Mouse (Mus musculus): ENCODE measurements around the gene 1700012B07Rik. TPM values are rescaled to one million over a fixed set of nuclear protein-coding genes. Genes with fewer than 3 reads are reported as not detected.

1700012B07Rik gene
- polyA plus RNA-seq (2012), result not detected in 2 replicates

- TF ChIP-seq GATA1 (IDR thresholded peaks at IDR 0.05; ENCODE audit: low read length), result no peak
Measured at GRCm38 (mm10) chr11:109827946-109828345, at the start of gene 1700012B07Rik. Gene 1700012B07Rik, minus strand, starts transcription at chr11:109828046.

DNA sequence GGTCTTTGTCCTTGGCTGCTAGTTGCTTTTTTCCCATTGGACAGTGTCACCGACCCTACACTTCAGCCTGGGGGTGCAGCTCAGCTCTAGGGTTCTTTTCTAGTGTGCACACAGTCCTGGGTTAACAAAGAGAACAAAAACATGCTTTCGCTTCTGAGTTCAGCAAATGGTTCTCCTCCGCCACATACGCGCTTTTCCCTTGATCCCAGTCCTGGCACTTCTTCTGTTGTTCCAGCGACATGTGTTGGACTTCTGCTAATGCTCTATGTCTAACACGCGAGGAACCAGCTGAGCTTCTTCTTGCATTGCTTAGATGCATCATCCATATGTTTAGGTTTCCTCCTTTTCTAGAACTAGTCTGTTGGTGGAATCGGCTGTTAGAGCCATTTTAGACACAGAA, 48.9 kb upstream of the 1700012B07Rik start:
- TF ChIP-seq GATA1 (IDR thresholded peaks at IDR 0.05; ENCODE audit: low read length), result no peak

GRCm38 (mm10) chr11:109875834-109876233, 48.0 kb upstream of the 1700012B07Rik start:
- TF ChIP-seq GATA1 (IDR thresholded peaks at IDR 0.05; ENCODE audit: low read length), result no peak

- no peak for TF ChIP-seq GATA1 (IDR thresholded peaks at IDR 0.05; ENCODE audit: low read length)
Measured at GRCm38 (mm10) chr11:109875525-109875802, 47.6 kb upstream of the 1700012B07Rik start.

DNA sequence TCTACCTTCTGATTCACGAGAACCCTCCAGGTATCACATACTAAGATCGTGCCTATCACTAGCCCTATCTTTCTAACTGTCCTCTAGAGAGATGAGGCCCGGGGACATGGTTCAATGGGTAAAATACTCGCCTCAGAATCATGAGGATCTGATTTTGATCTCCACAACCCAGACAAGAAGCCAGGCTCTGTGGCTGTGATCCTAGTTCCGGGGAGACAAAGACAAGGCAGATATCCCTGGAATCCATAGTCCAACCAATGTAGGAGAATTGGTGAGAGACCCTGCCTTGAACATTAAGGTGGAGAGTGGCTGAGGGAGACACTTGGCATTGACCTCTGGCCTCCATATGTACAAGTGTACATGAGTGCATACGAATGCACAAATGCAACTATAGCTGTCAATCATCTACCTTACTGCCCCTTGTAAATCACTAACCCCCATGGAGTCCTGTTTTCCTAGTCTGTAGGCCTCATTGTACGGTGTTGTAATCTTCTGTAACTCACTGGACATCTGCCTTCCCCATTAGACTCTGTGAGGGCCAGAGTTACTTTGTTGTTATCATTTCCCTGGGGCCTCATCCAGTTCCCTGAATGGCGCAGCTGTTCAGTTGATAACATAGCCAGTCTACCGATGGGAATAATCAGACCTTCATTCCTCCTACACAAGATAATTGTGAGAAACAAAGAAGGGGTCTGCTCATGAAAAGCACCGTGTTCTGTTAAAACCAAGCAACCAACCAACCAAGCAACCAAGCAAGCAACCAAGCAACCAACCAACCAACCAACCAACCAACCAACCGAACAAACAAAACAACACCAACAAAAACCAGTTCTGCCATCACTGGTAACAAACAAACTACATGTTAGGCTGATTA, 47.0 kb upstream of the 1700012B07Rik start:
- no peak for TF ChIP-seq GATA1 (IDR thresholded peaks at IDR 0.05; ENCODE audit: low read length)

- TF ChIP-seq GATA1 (IDR thresholded peaks at IDR 0.05; ENCODE audit: low read length), result no peak
Measured at GRCm38 (mm10) chr11:109873852-109874610, 46.2 kb upstream of the 1700012B07Rik start.

DNA sequence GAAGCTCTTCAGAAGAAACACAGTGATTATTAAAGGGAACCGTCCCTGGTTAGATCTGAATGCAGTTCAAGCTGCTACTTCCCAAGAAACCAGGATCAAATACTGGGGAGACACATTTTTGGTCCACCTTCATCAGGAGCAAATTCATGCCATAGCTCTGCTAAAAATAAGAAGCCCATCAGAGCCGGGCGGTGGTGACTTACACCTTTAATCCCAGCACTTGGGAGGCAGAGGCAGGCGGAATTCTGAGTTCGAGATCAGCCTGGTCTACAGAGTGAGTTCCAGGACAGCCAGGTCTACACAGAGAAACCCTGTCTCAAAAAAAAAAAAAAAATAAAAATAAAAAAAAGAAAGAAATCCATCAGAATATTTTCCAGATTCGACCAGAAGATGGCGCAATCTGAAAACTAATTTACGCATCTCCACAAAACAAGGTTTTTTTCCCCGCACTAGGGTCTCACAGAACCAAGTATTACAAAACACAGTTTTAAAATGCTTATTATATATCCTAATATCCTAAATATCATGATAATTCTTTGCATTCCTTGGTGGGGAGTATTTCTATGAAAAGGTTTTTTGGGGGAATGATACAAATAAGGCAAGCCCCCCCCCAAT, 45.4 kb upstream of the 1700012B07Rik start:
- TF ChIP-seq GATA1 (IDR thresholded peaks at IDR 0.05; ENCODE audit: low read length), result no peak

DNA sequence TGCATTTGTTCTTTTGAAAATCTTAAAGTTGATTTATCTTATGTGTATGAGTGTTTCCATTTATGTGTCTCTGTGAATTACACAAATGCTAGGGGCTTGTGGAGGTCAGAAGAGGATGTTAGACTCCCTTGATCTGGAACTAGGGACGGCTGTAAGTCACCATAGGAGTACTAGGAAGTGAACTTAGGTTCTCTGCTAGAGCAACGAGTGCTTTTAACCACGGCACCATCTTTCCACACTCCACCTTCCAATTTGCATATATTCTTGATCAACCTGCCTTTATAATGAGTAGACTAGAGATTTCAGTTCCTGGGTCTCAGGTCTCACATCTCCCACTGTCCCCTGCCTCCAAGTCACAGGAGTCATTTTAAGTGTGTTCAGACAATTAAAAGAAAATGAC, 44.8 kb upstream of the 1700012B07Rik start:
- TF ChIP-seq GATA1 (IDR thresholded peaks at IDR 0.05; ENCODE audit: low read length), result no peak

DNA sequence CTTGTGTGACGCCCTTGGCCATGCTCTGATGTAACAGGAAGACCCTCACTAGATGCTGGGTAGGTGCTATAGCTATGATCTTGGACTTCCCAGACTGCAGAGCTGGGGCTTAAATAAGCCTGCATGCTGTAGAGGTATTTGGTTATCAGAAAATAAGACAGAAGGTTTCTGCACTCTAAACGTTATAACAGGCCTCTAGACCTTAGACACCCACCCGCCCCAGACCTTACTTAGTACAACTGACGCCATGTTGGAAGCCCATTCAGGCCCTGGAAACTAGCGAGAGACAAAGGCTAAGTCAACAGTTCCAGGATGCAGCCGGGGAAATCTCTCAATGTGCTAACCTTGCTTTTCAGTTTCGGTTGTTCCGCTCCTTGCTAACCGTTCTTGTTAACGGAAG, 44.2 kb upstream of the 1700012B07Rik start:
- TF ChIP-seq GATA1 (IDR thresholded peaks at IDR 0.05; ENCODE audit: low read length), result no peak

GRCm38 (mm10) chr11:109867861-109868260, 40.0 kb upstream of the 1700012B07Rik start:
- no peak for TF ChIP-seq GATA1 (IDR thresholded peaks at IDR 0.05; ENCODE audit: low read length)

GRCm38 (mm10) chr11:109866537-109867160, 38.8 kb upstream of the 1700012B07Rik start:
- no peak for TF ChIP-seq GATA1 (IDR thresholded peaks at IDR 0.05; ENCODE audit: low read length)

GRCm38 (mm10) chr11:109865526-109865925, 37.7 kb upstream of the 1700012B07Rik start:
- no peak for TF ChIP-seq GATA1 (IDR thresholded peaks at IDR 0.05; ENCODE audit: low read length)

DNA sequence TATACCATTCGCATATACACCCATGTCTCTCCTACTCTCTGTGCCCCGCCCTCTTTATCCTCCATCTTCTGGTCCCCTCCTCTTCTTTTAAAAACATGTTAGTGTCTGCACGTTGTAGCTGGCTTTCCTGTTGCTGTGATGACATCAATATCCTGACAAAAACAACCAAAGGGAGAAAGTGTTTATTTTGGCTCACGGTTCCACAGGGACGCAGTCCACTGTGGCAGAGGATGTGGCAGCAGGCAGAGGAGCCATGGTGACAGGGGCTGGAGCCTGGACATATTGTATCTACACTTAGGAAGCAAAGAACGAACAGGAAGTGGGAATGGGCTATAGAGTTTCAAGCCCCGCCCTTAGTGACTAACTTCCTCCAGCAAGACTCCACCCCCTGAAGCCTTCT, 36.1 kb upstream of the 1700012B07Rik start:
- no peak for TF ChIP-seq GATA1 (IDR thresholded peaks at IDR 0.05; ENCODE audit: low read length)

DNA sequence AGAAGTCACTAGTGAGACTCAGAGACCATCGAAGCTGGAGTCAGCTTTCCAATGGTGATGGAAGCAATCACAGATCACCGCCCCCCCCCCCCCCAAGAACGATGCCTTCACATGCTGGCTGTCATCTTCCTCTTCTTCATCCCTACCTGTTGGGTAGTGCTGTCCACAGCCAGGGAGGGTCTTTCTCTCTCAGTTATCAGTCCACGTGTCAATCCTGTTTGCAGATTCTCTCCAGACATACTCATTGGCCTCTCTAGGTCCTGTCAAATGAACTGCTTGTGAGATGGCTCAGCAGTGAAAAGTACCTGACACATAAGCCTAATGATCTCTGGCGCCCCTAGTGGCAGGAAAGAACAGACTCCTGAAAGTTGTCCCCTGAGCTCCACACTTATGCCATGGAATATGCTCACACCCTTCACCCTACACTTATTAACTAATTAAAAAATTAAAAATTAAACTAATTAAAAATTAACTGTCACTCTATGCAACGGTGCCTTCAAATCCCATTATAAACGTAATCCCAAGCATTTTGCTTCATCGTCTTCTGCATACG, 35.4 kb upstream of the 1700012B07Rik start:
- no peak for TF ChIP-seq GATA1 (IDR thresholded peaks at IDR 0.05; ENCODE audit: low read length)

GRCm38 (mm10) chr11:109860508-109860907, 32.7 kb upstream of the 1700012B07Rik start:
- TF ChIP-seq GATA1 (IDR thresholded peaks at IDR 0.05; ENCODE audit: low read length), result no peak

Data from G1E-ER4 (cell line).